Mouse (Mus musculus) intestine, embryonic 14.5 days (tissue): Measurements from ENCODE around the gene Morn5. TPM values are rescaled to one million over a fixed set of nuclear protein-coding genes. Genes with fewer than 3 reads are reported as not detected.

Experiments
- polyA plus RNA-seq: library from polyadenylated mRNA; unstranded; fragments of >200 nt; fragmentation: Nextera tagmentation; extraction: Ambion mirVana; gene quantifications from 2 replicates; pipeline ENCODE4 v1.2.1, GENCODE M21; 2014

The Morn5 gene
- polyA plus RNA-seq, 1 experiment from 2014 or later: not detected

Other genes starting within 250 kb of the Morn5 start
- 0.51 and 0.92 TPM in 2 replicates for gene Ttll11, start 69.5 kb upstream of the Morn5 start, polyA plus RNA-seq
- gene Ndufa8, start 52 bp upstream of the Morn5 start, polyA plus RNA-seq: 273 and 289 TPM in 2 replicates
- gene Lhx6, start 56.0 kb downstream of the Morn5 start, polyA plus RNA-seq: 1.5 and 2.0 TPM in 2 replicates
- gene Mrrf, start 86.9 kb downstream of the Morn5 start, polyA plus RNA-seq: 33.3 and 38.3 TPM in 2 replicates
- 63.3 and 74.0 TPM in 2 replicates for gene Rbm18, start 87.3 kb downstream of the Morn5 start, polyA plus RNA-seq
- gene Ptgs1, start 181.0 kb downstream of the Morn5 start, polyA plus RNA-seq: 25.1 and 26.1 TPM in 2 replicates